Mouse (Mus musculus): ENCODE measurements around the gene Ammecr1.

The Ammecr1 gene

GRCm38 (mm10) chrX:142914208-142914607 is 52.3 kb downstream of the Ammecr1 start:
- DNase-seq (ENCODE audit: low spot score), result no peak

GRCm38 (mm10) chrX:142903854-142904253 is 62.7 kb downstream of the Ammecr1 start:
- DNase-seq (ENCODE audit: low spot score), result no peak

- no peak for DNase-seq (ENCODE audit: low spot score)
Measured at GRCm38 (mm10) chrX:142902599-142902998, 63.9 kb downstream of the Ammecr1 start.

GRCm38 (mm10) chrX:142901915-142902314 is 64.6 kb downstream of the Ammecr1 start:
- DNase-seq (ENCODE audit: low spot score), result no peak

- DNase-seq (ENCODE audit: low spot score), result no peak
Measured at GRCm38 (mm10) chrX:142898295-142898887, 68.1 kb downstream of the Ammecr1 start.

GRCm38 (mm10) chrX:142897477-142898000 is 69.0 kb downstream of the Ammecr1 start:
- no peak for DNase-seq (ENCODE audit: low spot score)

- no peak for DNase-seq (ENCODE audit: low spot score)
Measured at GRCm38 (mm10) chrX:142895316-142895715, 71.2 kb downstream of the Ammecr1 start.

- DNase-seq (ENCODE audit: low spot score), result no peak
Measured at GRCm38 (mm10) chrX:142885962-142886361, 80.6 kb downstream of the Ammecr1 start.

- DNase-seq (ENCODE audit: low spot score), result no peak
Measured at GRCm38 (mm10) chrX:142883593-142883992, 82.9 kb downstream of the Ammecr1 start.

- DNase-seq (ENCODE audit: low spot score), result no peak
Measured at GRCm38 (mm10) chrX:142882255-142882654, 84.3 kb downstream of the Ammecr1 start.

- DNase-seq (ENCODE audit: low spot score), result no peak
Measured at GRCm38 (mm10) chrX:142869844-142870243, 96.7 kb downstream of the Ammecr1 start.

GRCm38 (mm10) chrX:142848032-142848431 is 118.5 kb downstream of the Ammecr1 start:
- DNase-seq (ENCODE audit: low spot score), result no peak

GRCm38 (mm10) chrX:142846266-142846665 is 120.3 kb downstream of the Ammecr1 start:
- DNase-seq (ENCODE audit: low spot score), result peak; percentile 39

GRCm38 (mm10) chrX:142841916-142842315 is 124.6 kb downstream of the Ammecr1 start:
- DNase-seq (ENCODE audit: low spot score), result no peak

- no peak for DNase-seq (ENCODE audit: low spot score)
Measured at GRCm38 (mm10) chrX:142839411-142839810, 127.1 kb downstream of the Ammecr1 start.

- no peak for DNase-seq (ENCODE audit: low spot score)
Measured at GRCm38 (mm10) chrX:142838841-142839240, 127.7 kb downstream of the Ammecr1 start.

- no peak for DNase-seq (ENCODE audit: low spot score)
Measured at GRCm38 (mm10) chrX:142837316-142837715, 129.2 kb downstream of the Ammecr1 start.

- DNase-seq (ENCODE audit: low spot score), result no peak
Measured at GRCm38 (mm10) chrX:142836399-142836798, 130.1 kb downstream of the Ammecr1 start.

- no peak for DNase-seq (ENCODE audit: low spot score)
Measured at GRCm38 (mm10) chrX:142834807-142835206, 131.7 kb downstream of the Ammecr1 start.

- DNase-seq (ENCODE audit: low spot score), result no peak
Measured at GRCm38 (mm10) chrX:142833164-142833796, 133.2 kb downstream of the Ammecr1 start.

- DNase-seq (ENCODE audit: low spot score), result no peak
Measured at GRCm38 (mm10) chrX:142832221-142832620, 134.3 kb downstream of the Ammecr1 start.

GRCm38 (mm10) chrX:142830572-142830971 is 136.0 kb downstream of the Ammecr1 start:
- DNase-seq (ENCODE audit: low spot score), result no peak

GRCm38 (mm10) chrX:142829866-142830470 is 136.6 kb downstream of the Ammecr1 start:
- DNase-seq (ENCODE audit: low spot score), result no peak
